Mouse (Mus musculus) lung, postnatal 0 days (tissue): Measurements from ENCODE around the gene Acp7. TPM values are rescaled to one million over a fixed set of nuclear protein-coding genes. Genes with fewer than 3 reads are reported as not detected.

Source experiments
- ATAC-seq: fragments of 200-750 bp; cut with Nextera tagmentation; 2 replicates; pipeline ENCODE4 v1.8.0; 2017; ENCODE audit warnings: moderate library complexity
- DNase-seq: peaks from one replicate; pipeline ENCODE4 v3.0.0-alpha.2; 2016; ENCODE audit warnings: low spot score
- H3K27ac ChIP-seq: fragments of 300-500 bp; sonication (generic); 2 replicates; pipeline ENCODE4 v1.5.1; 2014; ENCODE audit warnings: antibody characterized with exemption, mild to moderate bottlenecking, low read length, mixed read lengths
- H3K27me3 ChIP-seq: fragments of 300-500 bp; sonication (generic); replicated peaks from 2 replicates; pipeline ENCODE4 v1.6.1; 2014; ENCODE audit warnings: low read length, mixed read lengths; ENCODE audit not compliant: insufficient read depth
- H3K36me3 ChIP-seq: fragments of 300-500 bp; sonication (generic); 2 replicates; pipeline ENCODE4 v1.6.1; 2014; ENCODE audit warnings: low read length, mixed read lengths; ENCODE audit not compliant: insufficient read depth
- H3K4me1 ChIP-seq: fragments of 300-500 bp; sonication (generic); 2 replicates; pipeline ENCODE4 v1.6.1; 2014; ENCODE audit warnings: antibody characterized with exemption, low read depth, low read length, mixed read lengths; ENCODE audit not compliant: insufficient read depth
- H3K4me2 ChIP-seq: fragments of 300-500 bp; sonication (generic); replicated peaks from 2 replicates; pipeline ENCODE4 v1.6.1; 2014; ENCODE audit warnings: low read depth, mild to moderate bottlenecking, low read length, moderate library complexity, mixed read lengths
- H3K4me3 ChIP-seq: fragments of 300-500 bp; sonication (generic); 2 replicates; pipeline ENCODE4 v1.5.1; 2014; ENCODE audit warnings: low read depth, low read length
- H3K9ac ChIP-seq: fragments of 300-500 bp; sonication (generic); replicated peaks from 2 replicates; pipeline ENCODE4 v1.6.1; 2014; ENCODE audit warnings: low read depth, mild to moderate bottlenecking
- H3K9me3 ChIP-seq: fragments of 300-500 bp; sonication (generic); 2 replicates; pipeline ENCODE4 v1.6.1; 2016; ENCODE audit warnings: low read length, mixed read lengths
- CTCF ChIP-seq: IDR thresholded peaks from 2 replicates; pipeline ENCODE4 v1.5.1; 2016; ENCODE audit warnings: antibody characterized with exemption, mild to moderate bottlenecking
- EP300 ChIP-seq: IDR thresholded peaks from 2 replicates; pipeline ENCODE4 v1.6.1; 2016; ENCODE audit warnings: antibody characterized with exemption, mild to moderate bottlenecking, control low read depth
- WGBS: fragments of 180-500 bp; shearing (Covaris S2); extraction: QIAGEN DNeasy Blood & Tissue Kit; methylation state at CpG from one replicate; pipeline ENCODE4 v1.1.7; 2014; 5-methylcytosine and 5-hydroxymethylcytosine counted together
- polyA plus RNA-seq: library from polyadenylated mRNA; unstranded; fragments of >200 nt; fragmentation: Nextera tagmentation; extraction: Ambion mirVana; gene quantifications from 2 replicates; pipeline ENCODE4 v1.2.1, GENCODE M21; 2015

Acp7 gene
- polyA plus RNA-seq, 1 experiment from 2014 or later, result not detected

- Histone ChIP-seq H3K9me3 (no peaks in the 10 kb centered on the region), H3K27ac (peak overlapping the region; percentile 85; the same call in 1 of the 2 replicates), H3K4me1 (peaks cover 48% of the 10 kb centered on the region), H3K4me3 (no peak overlapping the region), H3K36me3 (0 out of 2 replicates have a peak, but pooled peaks cover 5% of the 10 kb centered on the region), H3K27me3 (no peaks in the 10 kb centered on the region), H3K9ac (no peak overlapping the region), H3K4me2 (no peak overlapping the region)
- no peak for DNase-seq
- ATAC-seq, result no peak
- WGBS, result 72% methylated on average over 11 of the region's 11 CpGs
- TF ChIP-seq EP300 (no peak), CTCF (no peak)
Measured at GRCm38 (mm10) chr7:28582841-28583240, 48.3 kb downstream of the Acp7 start.

- Histone ChIP-seq H3K27me3 (no peaks in the 10 kb centered on the region), H3K9ac (no peak overlapping the region), H3K27ac (0 out of 2 replicates have a peak overlapping the region, but pooled peaks have one; percentile 43), H3K9me3 (no peaks in the 10 kb centered on the region), H3K4me3 (no peak overlapping the region), H3K4me1 (peaks cover 48% of the 10 kb centered on the region), H3K4me2 (no peak overlapping the region), H3K36me3 (0 out of 2 replicates have a peak, but pooled peaks cover 5% of the 10 kb centered on the region)
- no peak for ATAC-seq
- 65% methylated on average over 4 of the region's 4 CpGs for WGBS
- no peak for DNase-seq
- TF ChIP-seq EP300 (no peak), CTCF (no peak)
Measured at GRCm38 (mm10) chr7:28581721-28582120, 49.4 kb downstream of the Acp7 start.

- H3K4me3 ChIP-seq, result no peak overlapping the region
- ATAC-seq, result no peak
Measured at GRCm38 (mm10) chr7:28579826-28580225, 51.3 kb downstream of the Acp7 start.

GRCm38 (mm10) chr7:28578543-28579053 is 52.5 kb downstream of the Acp7 start:
- no peak for TF ChIP-seq EP300
- TF ChIP-seq CTCF, result no peak
- WGBS, result 65% methylated on average over 5 of the region's 5 CpGs
- Histone ChIP-seq H3K4me3 (no peak overlapping the region), H3K27ac (peak overlapping the region; percentile 93), H3K4me2 (no peak overlapping the region), H3K27me3 (no peaks in the 10 kb centered on the region), H3K4me1 (peaks cover 42% of the 10 kb centered on the region; the same call in 1 of the 2 replicates), H3K9me3 (no peaks in the 10 kb centered on the region), H3K9ac (no peak overlapping the region), H3K36me3 (0 out of 2 replicates have a peak, but pooled peaks cover 5% of the 10 kb centered on the region)
- DNase-seq, result no peak
- no peak for ATAC-seq

More at GRCm38 (mm10) chr7:28579826-28580225, 51.3 kb downstream of the Acp7 start:
- H3K4me2 ChIP-seq, result no peak overlapping the region
- H3K9ac ChIP-seq, result no peak overlapping the region
- no peaks in the 10 kb centered on the region for H3K27me3 ChIP-seq
- H3K9me3 ChIP-seq, result no peaks in the 10 kb centered on the region
- 0 out of 2 replicates have a peak, but pooled peaks cover 5% of the 10 kb centered on the region for H3K36me3 ChIP-seq
- WGBS, result 46% methylated on average over 5 of the region's 5 CpGs
- no peak overlapping the region for H3K27ac ChIP-seq
- DNase-seq, result no peak
- no peak for TF ChIP-seq CTCF
- TF ChIP-seq EP300, result no peak
- H3K4me1 ChIP-seq, result peaks cover 45% of the 10 kb centered on the region; the same call in 1 of the 2 replicates

GRCm38 (mm10) chr7:28577826-28578542 is 53.1 kb downstream of the Acp7 start:
- Histone ChIP-seq H3K4me3 (no peak overlapping the region), H3K4me1 (peaks cover 42% of the 10 kb centered on the region)
- peak; percentile 90 for ATAC-seq

GRCm38 (mm10) chr7:28576271-28576914 is 54.7 kb downstream of the Acp7 start:
- Histone ChIP-seq H3K36me3 (no peaks in the 10 kb centered on the region), H3K4me2 (peak overlapping the region; percentile 31), H3K27ac (peak overlapping the region; percentile 93), H3K27me3 (no peaks in the 10 kb centered on the region), H3K4me3 (no peak overlapping the region), H3K4me1 (peaks cover 57% of the 10 kb centered on the region), H3K9ac (0 out of 2 replicates have a peak overlapping the region, but pooled peaks have one; percentile 19), H3K9me3 (no peaks in the 10 kb centered on the region)
- TF ChIP-seq CTCF (peak; percentile 9; the same call in 1 of the 2 replicates), EP300 (no peak)
- 53% methylated on average over 5 of the region's 5 CpGs for WGBS
- DNase-seq (peak; percentile 86), ATAC-seq (peak; percentile 81)

More at GRCm38 (mm10) chr7:28577826-28578542, 53.1 kb downstream of the Acp7 start:
- Histone ChIP-seq H3K4me2 (peak overlapping the region; percentile 19; the same call in 1 of the 2 replicates), H3K27ac (peak overlapping the region; percentile 93), H3K36me3 (0 out of 2 replicates have a peak, but pooled peaks cover under 1% of the 10 kb centered on the region), H3K9me3 (no peaks in the 10 kb centered on the region), H3K9ac (peak overlapping the region; percentile 19; the same call in 1 of the 2 replicates), H3K27me3 (no peaks in the 10 kb centered on the region)
- WGBS, result 50% methylated on average over 9 of the region's 9 CpGs
- peak; percentile 85 for TF ChIP-seq EP300
- TF ChIP-seq CTCF, result no peak
- peak; percentile 93 for DNase-seq
